Mouse (Mus musculus) erythroblast, embryonic 14.5 days (primary cell): ENCODE measurements around the gene Cdk18. TPM values are rescaled to one million over a fixed set of nuclear protein-coding genes. Genes with fewer than 3 reads are reported as not detected.

Experiments used
- H3K27me3 ChIP-seq: 2 replicates; pipeline ENCODE4 v1.6.1; 2012; ENCODE audit warnings: inconsistent platforms; ENCODE audit not compliant: control insufficient read depth
- H3K36me3 ChIP-seq: 2 replicates; pipeline ENCODE4 v1.6.1; 2012; ENCODE audit warnings: mild to moderate bottlenecking, inconsistent platforms; ENCODE audit not compliant: control insufficient read depth
- H3K4me1 ChIP-seq: 2 replicates; pipeline ENCODE4 v1.6.1; 2012; ENCODE audit warnings: inconsistent platforms; ENCODE audit not compliant: control insufficient read depth
- H3K4me3 ChIP-seq: replicated peaks from 2 replicates; pipeline ENCODE3; 2012; ENCODE audit warnings: moderate library complexity, mild to moderate bottlenecking, inconsistent platforms
- H3K9me3 ChIP-seq: 2 replicates; pipeline ENCODE4 v1.6.1; 2012; ENCODE audit warnings: low read length, inconsistent platforms, mixed read lengths; ENCODE audit not compliant: control insufficient read depth
- GATA1 ChIP-seq: IDR thresholded peaks from 2 replicates; pipeline ENCODE4 v1.6.1; 2012; ENCODE audit warnings: low read length, inconsistent platforms, mixed read lengths
- TAL1 ChIP-seq: IDR thresholded peaks from 3 replicates; pipeline ENCODE4 v1.6.1; 2012; ENCODE audit warnings: low read length, inconsistent platforms, mixed read lengths
- polyA plus RNA-seq: library from polyadenylated mRNA; stranded (reverse); fragments of >175 nt; gene quantifications from 2 replicates; pipeline ENCODE4 v1.2.3, GENCODE M21; 2012

Gene Cdk18
- polyA plus RNA-seq, 1 experiment = not detected

- Histone ChIP-seq H3K9me3 (no peaks in the 10 kb centered on the region), H3K36me3 (no peaks in the 10 kb centered on the region), H3K27me3 (no peaks in the 10 kb centered on the region), H3K4me3 (no peak overlapping the region), H3K4me1 (no peaks in the 10 kb centered on the region)
- no peak for TF ChIP-seq TAL1
Measured at GRCm38 (mm10) chr1:132101953-132102697, 37.4 kb downstream of the Cdk18 start.

- Histone ChIP-seq H3K4me3 (no peak overlapping the region), H3K27me3 (no peaks in the 10 kb centered on the region), H3K36me3 (no peaks in the 10 kb centered on the region), H3K9me3 (no peaks in the 10 kb centered on the region), H3K4me1 (peaks cover 6% of the 10 kb centered on the region)
- TF ChIP-seq TAL1 = no peak
- no peak for TF ChIP-seq GATA1
Measured at GRCm38 (mm10) chr1:132099775-132100174, 39.7 kb downstream of the Cdk18 start.

- Histone ChIP-seq H3K9me3 (no peaks in the 10 kb centered on the region), H3K27me3 (no peaks in the 10 kb centered on the region), H3K36me3 (no peaks in the 10 kb centered on the region), H3K4me1 (peaks cover 6% of the 10 kb centered on the region), H3K4me3 (no peak overlapping the region)
- TF ChIP-seq GATA1 = no peak
- no peak for TF ChIP-seq TAL1
Measured at GRCm38 (mm10) chr1:132099016-132099415, 40.5 kb downstream of the Cdk18 start.

- no peak for TF ChIP-seq GATA1
- Histone ChIP-seq H3K36me3 (no peaks in the 10 kb centered on the region), H3K4me1 (peaks cover 6% of the 10 kb centered on the region), H3K4me3 (no peak overlapping the region), H3K9me3 (no peaks in the 10 kb centered on the region), H3K27me3 (no peaks in the 10 kb centered on the region)
Measured at GRCm38 (mm10) chr1:132098076-132098475, 41.4 kb downstream of the Cdk18 start.

GRCm38 (mm10) chr1:132095356-132096004 is 44.0 kb downstream of the Cdk18 start:
- Histone ChIP-seq H3K4me3 (no peak overlapping the region), H3K27me3 (no peaks in the 10 kb centered on the region), H3K36me3 (no peaks in the 10 kb centered on the region), H3K4me1 (peaks cover 6% of the 10 kb centered on the region), H3K9me3 (no peaks in the 10 kb centered on the region)
- TF ChIP-seq TAL1 (no peak), GATA1 (no peak)

- H3K4me3 ChIP-seq = no peak overlapping the region
- H3K9me3 ChIP-seq = no peaks in the 10 kb centered on the region
- no peaks in the 10 kb centered on the region for H3K27me3 ChIP-seq
- no peaks in the 10 kb centered on the region for H3K36me3 ChIP-seq
- TF ChIP-seq TAL1 = no peak
- no peak for TF ChIP-seq GATA1
- H3K4me1 ChIP-seq = peaks cover 6% of the 10 kb centered on the region
Measured at GRCm38 (mm10) chr1:132093269-132093668, 46.2 kb downstream of the Cdk18 start.

GRCm38 (mm10) chr1:132090266-132090665 is 49.2 kb downstream of the Cdk18 start:
- H3K27me3 ChIP-seq = no peaks in the 10 kb centered on the region
- no peak overlapping the region for H3K4me3 ChIP-seq
- H3K9me3 ChIP-seq = no peaks in the 10 kb centered on the region
- H3K4me1 ChIP-seq = peaks cover under 1% of the 10 kb centered on the region
- TF ChIP-seq TAL1 (no peak), GATA1 (no peak)
- H3K36me3 ChIP-seq = no peaks in the 10 kb centered on the region

GRCm38 (mm10) chr1:132089767-132090166 is 49.7 kb downstream of the Cdk18 start:
- Histone ChIP-seq H3K4me1 (no peaks in the 10 kb centered on the region), H3K9me3 (no peaks in the 10 kb centered on the region), H3K36me3 (no peaks in the 10 kb centered on the region), H3K27me3 (no peaks in the 10 kb centered on the region), H3K4me3 (no peak overlapping the region)
- TF ChIP-seq TAL1 (no peak), GATA1 (no peak)

- no peaks in the 10 kb centered on the region for H3K27me3 ChIP-seq
- H3K36me3 ChIP-seq = no peaks in the 10 kb centered on the region
- TF ChIP-seq GATA1 (no peak), TAL1 (no peak)
- H3K4me3 ChIP-seq = no peak overlapping the region
- H3K9me3 ChIP-seq = no peaks in the 10 kb centered on the region
- no peaks in the 10 kb centered on the region for H3K4me1 ChIP-seq
Measured at GRCm38 (mm10) chr1:132088181-132088671, 51.3 kb downstream of the Cdk18 start.
